Mouse (Mus musculus): Measurements from ENCODE around the gene Prss22.
"Not testable (repeated sequence)": the region's sequence is repeated elsewhere in the genome, so short reads cannot be mapped to it uniquely, and the experiment has no call there.

Prss22 gene

DNA sequence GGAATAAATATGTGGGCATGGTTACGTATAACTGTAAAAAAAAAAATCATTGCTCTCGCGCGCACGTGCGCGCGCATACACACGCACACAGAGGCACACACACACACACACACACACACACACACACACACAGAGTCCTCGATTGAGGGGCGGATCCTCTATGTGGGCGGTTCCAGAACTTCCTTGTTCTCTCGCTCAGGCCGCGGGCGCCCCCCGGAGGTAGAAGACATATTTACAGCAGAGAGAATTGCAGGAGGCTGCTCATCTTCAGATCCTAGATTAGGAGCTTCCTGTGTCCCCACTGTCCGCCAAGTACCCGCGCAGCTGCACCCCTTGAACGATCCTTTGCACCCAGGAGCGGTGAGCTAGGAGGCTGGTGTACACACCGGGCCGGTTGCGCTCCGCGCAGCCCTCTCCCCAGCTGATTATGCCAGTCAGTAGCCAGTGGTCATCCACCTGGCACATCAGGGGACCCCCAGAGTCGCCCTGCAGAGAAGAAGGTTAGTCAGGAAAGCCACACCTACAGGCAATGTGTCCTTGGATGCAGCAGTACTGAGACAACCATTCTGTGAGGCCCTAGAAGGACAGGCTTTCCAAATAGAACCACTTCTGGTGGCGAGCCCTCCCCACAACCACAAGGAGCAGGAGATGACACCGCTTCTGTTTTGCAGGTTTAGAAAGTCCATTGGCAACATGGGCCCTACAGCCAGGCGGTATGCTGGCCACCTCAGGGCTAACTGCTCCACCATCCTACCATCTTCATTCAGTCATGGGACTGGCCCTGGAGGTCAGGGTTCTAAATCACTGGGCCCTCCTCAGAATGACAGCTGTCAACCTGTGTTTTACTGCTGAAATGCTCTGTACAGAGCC, 4.1 kb downstream of the Prss22 start:
- peak; percentile 97 for DNase-seq

GRCm38 (mm10) chr17:23992789-23993553, 4.9 kb downstream of the Prss22 start:
- no peak for DNase-seq

- no peak for DNase-seq
Measured at GRCm38 (mm10) chr17:23989802-23990201, 8.1 kb downstream of the Prss22 start.

- no peak for DNase-seq
Measured at GRCm38 (mm10) chr17:23984989-23985388, 12.9 kb downstream of the Prss22 start.

DNA sequence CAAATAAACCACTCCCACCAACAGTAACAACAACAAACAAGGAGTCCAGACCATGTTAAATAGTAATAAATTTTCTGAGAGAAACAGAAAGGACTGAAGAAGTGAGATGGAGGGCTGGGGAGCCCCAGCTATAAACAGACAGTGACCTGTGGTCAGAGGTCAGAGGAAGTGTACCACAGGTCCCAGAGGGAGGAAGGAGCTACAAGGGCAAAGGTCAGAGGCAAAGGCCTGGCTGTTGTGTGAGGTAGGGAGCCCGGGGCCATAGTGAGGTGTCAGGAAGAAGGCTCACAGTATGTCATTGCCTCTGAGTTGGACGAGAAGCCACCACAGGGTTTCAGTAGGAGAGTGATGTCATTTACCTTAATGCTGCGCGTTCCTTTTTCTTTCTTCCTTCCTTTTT, 15.0 kb downstream of the Prss22 start:
- no peak for DNase-seq

DNA sequence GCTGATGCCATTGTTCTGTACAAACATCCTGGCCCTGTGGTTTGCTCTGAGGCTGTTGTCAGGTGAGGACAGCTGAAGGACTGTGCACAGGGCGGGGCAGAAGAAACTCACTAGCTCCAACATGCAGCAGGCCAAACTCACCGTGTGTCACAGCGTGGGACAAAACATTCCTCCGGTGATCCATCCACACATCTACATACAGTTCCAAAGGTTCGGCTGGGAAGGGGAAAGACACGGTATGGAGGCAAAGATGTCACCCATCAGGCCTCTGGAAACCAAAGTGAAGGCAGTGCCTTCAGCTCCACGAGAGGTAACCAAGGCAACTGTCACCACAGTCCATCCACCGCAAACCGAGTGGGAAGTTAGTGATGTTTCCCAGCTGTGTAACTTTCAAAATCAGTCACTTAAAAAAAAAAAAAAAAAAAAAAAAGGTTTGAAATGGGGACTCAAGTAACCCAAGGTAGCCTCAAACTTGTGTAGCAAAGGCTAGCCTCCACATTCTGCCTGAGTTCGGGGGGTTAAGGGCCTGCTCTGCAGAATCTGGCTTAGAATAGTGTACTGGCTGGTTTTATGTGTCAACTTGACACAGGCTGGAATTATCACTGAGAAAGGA, 17.5 kb downstream of the Prss22 start, which contains the start of gene Prss30:
Gene Prss30, minus strand, starts transcription at position 270 of the 613 bp plus-strand sequence.
- DNase-seq = no peak

DNA sequence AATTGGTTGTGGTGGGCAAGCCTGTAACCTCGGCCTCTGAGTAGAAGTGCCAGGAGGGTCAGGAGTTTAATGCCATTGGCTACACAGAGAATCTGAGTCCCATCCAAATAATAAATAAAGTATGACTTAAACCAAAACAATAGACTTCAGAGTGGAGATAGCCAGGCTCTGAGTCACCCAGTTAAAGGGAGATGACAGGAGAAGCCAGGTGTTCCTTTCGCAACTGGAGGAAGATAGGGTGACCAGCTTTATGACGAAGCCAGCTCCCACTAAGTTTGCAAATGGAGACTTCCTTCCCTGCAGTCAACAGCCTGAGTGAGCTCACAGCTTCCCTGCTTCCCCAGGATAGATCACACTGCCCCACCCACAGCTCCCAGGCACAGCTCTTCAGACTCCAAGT, 18.4 kb downstream of the Prss22 start:
- DNase-seq = no peak

DNA sequence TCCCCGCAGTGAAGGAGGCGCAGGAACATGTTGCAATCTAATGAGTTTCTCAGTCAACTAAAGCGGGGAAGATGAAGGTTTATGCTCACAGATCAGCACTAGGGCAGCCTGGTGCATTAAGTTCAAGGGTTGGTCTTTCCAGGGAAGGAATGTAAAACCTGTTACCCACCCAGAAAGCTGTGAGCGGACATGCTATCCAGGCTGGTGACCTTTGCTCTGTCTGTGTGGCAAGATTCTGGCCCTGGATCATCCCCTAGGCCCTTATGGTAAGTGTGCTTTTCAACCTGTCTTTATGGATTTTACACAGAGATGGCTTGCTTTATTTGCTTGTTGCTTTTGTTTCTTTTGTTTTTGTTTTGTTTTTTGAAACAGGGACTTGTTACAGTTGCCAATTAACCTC, 21.2 kb downstream of the Prss22 start:
- no peak for DNase-seq

GRCm38 (mm10) chr17:23971315-23971714, 26.6 kb downstream of the Prss22 start:
- peak; percentile 80 for DNase-seq

GRCm38 (mm10) chr17:23969231-23969630, 28.7 kb downstream of the Prss22 start:
- peak; percentile 93 for DNase-seq

DNA sequence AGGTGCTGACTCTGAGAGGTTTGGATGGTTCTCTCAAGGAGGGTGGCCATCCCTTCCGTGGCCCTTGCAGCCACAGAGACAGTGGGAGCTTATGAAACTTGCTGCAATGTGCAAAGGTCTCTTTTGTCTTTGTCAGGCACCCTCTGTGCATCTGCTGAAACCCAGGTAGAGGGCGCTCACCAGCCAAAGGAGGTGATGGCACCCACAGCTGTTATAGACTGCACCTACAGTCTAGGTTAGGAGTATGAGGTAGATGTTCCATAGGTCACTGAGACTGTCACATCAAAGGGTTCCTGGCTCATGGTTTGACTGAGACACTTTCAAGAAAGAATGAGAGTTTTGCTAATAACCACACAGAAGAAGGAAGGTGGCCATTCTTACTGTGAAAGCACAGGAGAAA, 29.1 kb downstream of the Prss22 start:
- DNase-seq = no peak

GRCm38 (mm10) chr17:23966658-23967401, 31.1 kb downstream of the Prss22 start:
- DNase-seq = peak; percentile 96

GRCm38 (mm10) chr17:23965805-23966425, 32.0 kb downstream of the Prss22 start:
- no peak for DNase-seq

DNA sequence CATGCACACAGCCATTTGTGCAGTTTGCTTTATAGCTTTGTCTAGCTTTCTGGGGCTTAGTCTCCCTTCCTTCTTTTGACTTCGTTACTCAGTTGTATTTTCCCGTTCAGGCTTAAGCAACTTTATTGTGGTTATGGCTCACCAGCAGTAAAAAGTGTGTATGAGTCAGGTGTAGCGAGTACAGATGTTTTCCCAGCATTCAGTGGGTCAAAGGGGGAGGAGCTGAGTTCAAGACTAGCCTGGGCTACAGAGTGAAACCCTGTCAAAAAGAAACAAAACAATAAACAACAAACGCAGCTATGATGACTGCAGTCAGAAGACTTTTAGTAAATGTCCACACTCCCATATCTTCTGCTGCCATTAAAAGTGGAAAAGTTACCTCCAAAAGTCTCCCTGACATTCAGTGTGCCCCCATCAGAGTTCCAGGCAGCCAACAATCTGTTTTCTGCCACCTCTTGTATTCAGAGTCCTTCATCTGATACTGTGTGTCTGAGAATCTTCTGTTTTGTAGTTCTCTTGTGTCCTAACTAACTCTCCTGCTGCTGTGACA, 36.3 kb downstream of the Prss22 start:
- DNase-seq = no peak

GRCm38 (mm10) chr17:23960084-23960738, 37.7 kb downstream of the Prss22 start:
- peak; percentile 92 for DNase-seq

DNA sequence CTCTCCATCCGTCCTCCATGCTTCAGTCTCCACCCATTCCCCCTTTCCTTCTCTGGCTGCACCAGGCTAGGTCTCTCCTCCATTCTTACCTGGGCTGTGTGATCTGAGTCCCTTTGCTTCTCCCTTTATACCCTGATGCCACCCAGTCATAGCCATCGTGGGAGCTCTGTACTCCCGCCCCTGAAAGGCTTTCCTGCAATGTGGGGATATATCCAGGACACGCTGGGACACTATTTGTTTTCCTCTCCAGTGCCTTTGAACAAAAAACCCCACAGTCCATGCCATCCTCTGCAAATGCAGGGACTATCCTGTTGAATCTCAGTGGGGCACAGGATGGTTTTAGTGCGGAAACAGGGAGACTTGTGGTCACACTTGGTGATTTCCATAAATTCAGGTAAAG, 42.7 kb downstream of the Prss22 start, which contains the start of gene Sbpl:
Gene Sbpl, minus strand, starts transcription at position 101 of the 400 bp plus-strand sequence.
- no peak for DNase-seq

DNA sequence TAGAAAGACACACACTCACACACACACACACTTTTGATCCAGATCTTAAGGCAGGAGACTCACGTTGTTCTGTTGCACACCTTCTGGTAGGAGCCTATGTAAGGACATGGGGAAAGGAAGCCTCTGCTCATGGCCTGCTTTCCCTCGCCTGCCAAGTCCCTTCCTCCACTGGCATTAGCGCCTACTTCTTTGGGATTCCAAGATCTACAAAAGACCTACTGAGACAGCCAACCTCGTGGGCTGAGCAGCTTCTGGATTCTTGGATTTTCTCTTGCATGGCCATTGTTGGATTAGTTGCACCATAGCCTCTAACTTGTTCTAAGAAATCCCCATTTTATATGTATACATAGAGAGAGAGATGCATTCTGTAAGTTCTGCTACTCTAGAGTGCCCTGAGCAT, 47.1 kb downstream of the Prss22 start:
- not testable (repeated sequence) for DNase-seq

DNA sequence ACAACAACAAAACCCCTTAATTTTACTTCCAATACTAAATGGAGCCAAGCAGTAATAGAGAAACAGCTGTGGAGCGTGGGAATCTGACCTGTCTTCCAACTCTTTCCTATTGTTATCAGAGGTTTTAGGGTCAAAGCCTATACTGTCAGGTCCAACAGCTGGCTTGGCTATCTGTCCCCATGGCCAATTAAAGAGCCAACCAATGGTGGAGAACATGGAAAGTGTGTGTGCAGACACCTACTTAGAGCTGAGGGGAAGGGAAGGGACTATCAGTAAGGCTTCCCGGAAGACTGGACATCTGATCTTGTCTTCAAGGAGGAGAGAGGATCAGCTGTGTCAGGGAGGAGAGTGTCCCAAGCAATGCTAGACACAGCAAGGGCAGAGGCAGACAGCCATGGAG, 48.8 kb downstream of the Prss22 start:
- DNase-seq = peak; percentile 91

GRCm38 (mm10) chr17:23947486-23947885, 50.4 kb downstream of the Prss22 start:
- not testable (repeated sequence) for DNase-seq
